ENCODE assay signal across 8 mouse cellular contexts in the genomic region with DNA sequence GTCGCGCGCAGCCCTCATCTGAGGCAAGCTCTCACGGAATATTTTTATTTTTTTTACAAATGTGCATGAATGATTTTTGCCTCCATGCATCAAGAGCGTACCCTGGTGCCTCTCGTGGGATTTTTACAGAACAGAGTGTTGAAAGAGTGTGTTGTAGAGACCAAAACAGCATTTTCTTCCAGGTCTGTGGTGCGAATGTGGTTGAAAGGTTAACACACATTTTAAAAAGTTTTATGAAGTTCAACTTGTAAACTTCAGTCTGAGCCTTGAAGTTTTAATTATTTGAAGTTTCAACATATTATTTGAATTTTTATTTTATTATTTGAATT. TPM values are rescaled to one million over a fixed set of nuclear protein-coding genes. Genes with fewer than 3 reads are reported as not detected.
DNase-seq lines count a peak whose midpoint lies in the region; ATAC-seq and TF ChIP-seq lines count a peak whose summit lies in the region.

No protein-coding gene starts in this region.

- ATAC-seq in lung, postnatal 0 days, result no peak
- peak; percentile 68 for ATAC-seq in limb, embryonic 14.5 days (ENCODE audit: low FRiP score, low read depth)
- ATAC-seq in stomach, embryonic 14.5 days (ENCODE audit: insufficient number of reproducible peaks, insufficient read depth, low FRiP score, low read depth), result no peak; the same call in 1 of the 2 replicates

- peak overlapping the region; percentile 87 for H3K4me3 ChIP-seq in lung, postnatal 0 days (ENCODE audit: low read depth, low read length)
- H3K4me3 ChIP-seq in erythroblast, embryonic 14.5 days (replicated peaks), result peak overlapping the region; percentile 74
- H3K4me3 ChIP-seq in limb, embryonic 14.5 days (replicated peaks; ENCODE audit: low read length), result peak overlapping the region; percentile 93
- H3K4me3 ChIP-seq in stomach, embryonic 14.5 days (ENCODE audit: low read depth, low read length), result peak overlapping the region; percentile 82

- peak overlapping the region; percentile 90 for H3K4me2 ChIP-seq in lung, postnatal 0 days (replicated peaks; ENCODE audit: low read depth, low read length)
- peak overlapping the region; percentile 90 for H3K4me2 ChIP-seq in limb, embryonic 14.5 days (replicated peaks; ENCODE audit: low read depth, low read length, severe bottlenecking)
- peak overlapping the region; percentile 62 for H3K4me2 ChIP-seq in stomach, embryonic 14.5 days (replicated peaks; ENCODE audit: low read depth, low read length)

- no peak overlapping the region for H3K9ac ChIP-seq in lung, postnatal 0 days (replicated peaks; ENCODE audit: low read depth)
- H3K9ac ChIP-seq in limb, embryonic 14.5 days (ENCODE audit: low read depth, low read length, severe bottlenecking), result peak overlapping the region; percentile 86
- peak overlapping the region; percentile 29; the same call in 1 of the 2 replicates for H3K9ac ChIP-seq in stomach, embryonic 14.5 days (replicated peaks; ENCODE audit: low read depth, low read length)

- peak overlapping the region; percentile 85 for H3K27ac ChIP-seq in lung, postnatal 0 days (ENCODE audit: low read length)
- peak overlapping the region; percentile 67; the same call in 1 of the 2 replicates for H3K27ac ChIP-seq in limb, embryonic 14.5 days (replicated peaks; ENCODE audit: low read depth, low read length)
- H3K27ac ChIP-seq in stomach, embryonic 14.5 days (ENCODE audit: low read length), result peak overlapping the region; percentile 49; the same call in 1 of the 2 replicates

- TF ChIP-seq POLR2A in limb, embryonic 14.5 days (IDR thresholded peaks at IDR 0.05; ENCODE audit: borderline replicate concordance, extremely low read depth, insufficient read depth, insufficient read length), result no peak

- H3K9me3 ChIP-seq in lung, postnatal 0 days (ENCODE audit: low read length), result no peaks in the 10 kb centered on the region
- H3K9me3 ChIP-seq in erythroblast, embryonic 14.5 days (ENCODE audit: control insufficient read depth, low read length), result peaks cover 2% of the 10 kb centered on the region; the same call in 1 of the 2 replicates
- no peaks in the 10 kb centered on the region for H3K9me3 ChIP-seq in limb, embryonic 14.5 days (ENCODE audit: control insufficient read depth, low read length)
- H3K9me3 ChIP-seq in stomach, embryonic 14.5 days (ENCODE audit: control insufficient read depth, low read depth, low read length), result no peaks in the 10 kb centered on the region

- no peaks in the 10 kb centered on the region; the same call in 1 of the 2 replicates for H3K36me3 ChIP-seq in lung, postnatal 0 days (ENCODE audit: insufficient read depth, low read length)
- peaks cover 35% of the 10 kb centered on the region for H3K36me3 ChIP-seq in erythroblast, embryonic 14.5 days (ENCODE audit: control insufficient read depth)
- peaks cover 31% of the 10 kb centered on the region for H3K36me3 ChIP-seq in limb, embryonic 14.5 days (ENCODE audit: control insufficient read depth, insufficient read depth, low read length)
- peaks cover 24% of the 10 kb centered on the region for H3K36me3 ChIP-seq in stomach, embryonic 14.5 days (ENCODE audit: control insufficient read depth, insufficient read depth, low read length)

- no peaks in the 10 kb centered on the region for H3K27me3 ChIP-seq in lung, postnatal 0 days (replicated peaks; ENCODE audit: insufficient read depth, low read length)
- H3K27me3 ChIP-seq in erythroblast, embryonic 14.5 days (ENCODE audit: control insufficient read depth), result no peaks in the 10 kb centered on the region
- H3K27me3 ChIP-seq in limb, embryonic 14.5 days (ENCODE audit: control insufficient read depth, insufficient read depth, low read length), result no peaks in the 10 kb centered on the region
- H3K27me3 ChIP-seq in stomach, embryonic 14.5 days (ENCODE audit: control insufficient read depth, insufficient read depth, low read length), result no peaks in the 10 kb centered on the region

- DNase-seq in lung, postnatal 0 days (ENCODE audit: low spot score), result no peak
- DNase-seq in lung, adult 18-20 months, result no peak
- DNase-seq in limb, embryonic 14.5 days (ENCODE audit: low spot score), result no peak
- DNase-seq in ovary, adult 18-20 months (ENCODE audit: low spot score), result no peak
- no peak for DNase-seq in layer of hippocampus, adult 11-12 months (ENCODE audit: low spot score)
- no peak for DNase-seq in urinary bladder, postnatal 10 days (ENCODE audit: low spot score)

- peak; percentile 6; the same call in 1 of the 2 replicates for TF ChIP-seq CTCF in lung, postnatal 0 days (IDR thresholded peaks at IDR 0.05)

- no peak for TF ChIP-seq EP300 in lung, postnatal 0 days (IDR thresholded peaks at IDR 0.05)

- WGBS in lung, postnatal 0 days, result under 1% methylated on average over 7 of the region's 7 CpGs
- 0% methylated on average over 7 of the region's 7 CpGs for WGBS in limb, embryonic 14.5 days
- under 1% methylated on average over 7 of the region's 7 CpGs for WGBS in stomach, embryonic 14.5 days

- no peaks in the 10 kb centered on the region for H3K4me1 ChIP-seq in lung, postnatal 0 days (ENCODE audit: insufficient read depth, low read depth, low read length)
- H3K4me1 ChIP-seq in erythroblast, embryonic 14.5 days (ENCODE audit: control insufficient read depth), result peaks cover 59% of the 10 kb centered on the region
- peaks cover 8% of the 10 kb centered on the region; the same call in 1 of the 2 replicates for H3K4me1 ChIP-seq in limb, embryonic 14.5 days (ENCODE audit: control insufficient read depth, insufficient read depth, low read length)
- peaks cover 3% of the 10 kb centered on the region; the same call in 1 of the 2 replicates for H3K4me1 ChIP-seq in stomach, embryonic 14.5 days (ENCODE audit: control insufficient read depth, insufficient read depth, low read length)

RNA-seq across cellular contexts. Expression of a gene that starts 0.3 kb away (rescaled TPM):
- polyA plus RNA-seq in lung, postnatal 0 days (2015; fragmentation: Nextera tagmentation; extraction: Ambion mirVana), result 8.4 and 8.7 TPM in 2 replicates
- polyA plus RNA-seq in erythroblast, embryonic 14.5 days (2012), result 0.76 and 0.84 TPM in 2 replicates
- 6.9 and 9.9 TPM in 2 replicates for polyA plus RNA-seq in limb, embryonic 14.5 days (2012; rRNA removed)
- 12.0 and 12.2 TPM in 2 replicates for polyA plus RNA-seq in limb, embryonic 14.5 days (2014; fragmentation: Nextera tagmentation; extraction: Ambion mirVana)
- polyA plus RNA-seq in stomach, embryonic 14.5 days (2014; fragmentation: Nextera tagmentation; extraction: Ambion mirVana), result 12.0 and 12.4 TPM in 2 replicates

RNA-seq across cellular contexts. Expression of a gene that starts 41.7 kb away (rescaled TPM):
- 0.14 and 0.21 TPM in 2 replicates for polyA plus RNA-seq in lung, postnatal 0 days (2015; fragmentation: Nextera tagmentation; extraction: Ambion mirVana)
- 0.15 and 0.16 TPM in 2 replicates for polyA plus RNA-seq in erythroblast, embryonic 14.5 days (2012)
- 0.31 and 0.32 TPM in 2 replicates for polyA plus RNA-seq in limb, embryonic 14.5 days (2012; rRNA removed)
- polyA plus RNA-seq in limb, embryonic 14.5 days (2014; fragmentation: Nextera tagmentation; extraction: Ambion mirVana), result not detected in 2 replicates
- 0.17 TPM in 1 of 2 replicates, not detected in the other for polyA plus RNA-seq in stomach, embryonic 14.5 days (2014; fragmentation: Nextera tagmentation; extraction: Ambion mirVana)

RNA-seq across cellular contexts. Expression of a gene that starts 55.0 kb away (rescaled TPM):
- polyA plus RNA-seq in lung, postnatal 0 days (2015; fragmentation: Nextera tagmentation; extraction: Ambion mirVana), result 27.1 and 30.9 TPM in 2 replicates
- 0.01 TPM in 2 replicates for polyA plus RNA-seq in erythroblast, embryonic 14.5 days (2012)
- polyA plus RNA-seq in limb, embryonic 14.5 days (2012; rRNA removed), result 15.1 and 20.2 TPM in 2 replicates
- 42.9 and 50.7 TPM in 2 replicates for polyA plus RNA-seq in limb, embryonic 14.5 days (2014; fragmentation: Nextera tagmentation; extraction: Ambion mirVana)
- polyA plus RNA-seq in stomach, embryonic 14.5 days (2014; fragmentation: Nextera tagmentation; extraction: Ambion mirVana), result 44.3 and 49.8 TPM in 2 replicates

Comparison
In these comparisons a context has a peak if more than half of its experiments do, and no peak if none do; other contexts are left out.
1. RNA of a gene that starts 55.0 kb away (polyA plus RNA-seq): 44.3 to 49.8 TPM in stomach, embryonic 14.5 days, 15.1 to 50.7 TPM in limb, embryonic 14.5 days and 27.1 to 30.9 TPM in lung, postnatal 0 days; 0.01 TPM in erythroblast, embryonic 14.5 days; every median in the first group is over 10 times any median in the second.
2. Peak in every context shown above with its lines, with median percentiles within 50 percentile points of each other: H3K27ac ChIP-seq, H3K4me2 ChIP-seq and H3K4me3 ChIP-seq.